Mouse (Mus musculus): ENCODE measurements around the gene Bod1l. TPM values are rescaled to one million over a fixed set of nuclear protein-coding genes. Genes with fewer than 3 reads are reported as not detected.

The Bod1l gene
- total RNA-seq, 2 experiments from 2014 or later: 21.5 to 35.3 TPM

- no peak for ATAC-seq (replicated peaks; ENCODE audit: poor library complexity, severe bottlenecking)
These were observed 39.0 kb downstream of the Bod1l start for GRCm38 (mm10) chr5:41805085-41805484.

DNA sequence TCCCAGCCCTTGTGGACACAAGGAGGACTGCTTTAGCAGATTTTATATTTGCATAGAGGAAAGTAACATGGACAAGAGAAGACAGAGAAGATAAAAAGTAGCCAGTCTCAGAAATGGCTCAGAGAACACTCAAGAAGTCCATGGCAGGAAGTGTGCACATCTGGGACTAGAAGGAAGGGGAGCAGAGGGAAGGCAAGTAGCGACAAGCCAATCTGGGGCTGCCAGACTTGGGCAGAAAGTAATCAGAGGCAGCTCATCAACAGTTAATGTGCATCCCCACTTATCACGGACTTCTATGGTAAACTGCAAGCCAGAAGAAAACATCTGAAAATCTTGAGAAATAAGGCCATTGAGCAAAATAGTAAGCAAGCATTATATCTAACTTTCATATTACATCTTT is 39.5 kb downstream of the Bod1l start:
- no peak for ATAC-seq (replicated peaks; ENCODE audit: poor library complexity, severe bottlenecking)

DNA sequence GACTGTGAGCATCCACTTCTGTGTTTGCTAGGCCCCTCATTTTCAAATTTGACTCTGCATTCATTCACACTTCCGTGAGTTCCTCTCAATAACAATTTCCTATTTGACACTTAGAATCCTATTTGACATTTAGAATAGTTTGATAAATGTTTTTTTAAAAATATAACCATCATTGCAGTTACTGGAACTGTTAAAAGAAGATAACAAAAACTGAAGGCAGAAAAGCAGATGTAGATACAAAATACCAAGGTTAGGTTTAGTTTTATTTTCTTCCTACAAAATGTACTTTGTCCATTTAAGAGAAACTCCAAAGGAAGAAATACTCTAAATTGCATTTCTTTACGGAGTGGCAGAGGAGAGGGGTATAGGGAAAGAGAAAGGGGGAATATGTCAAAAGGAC is 42.5 kb downstream of the Bod1l start:
- no peak for ATAC-seq (replicated peaks; ENCODE audit: poor library complexity, severe bottlenecking)

- ATAC-seq (replicated peaks; ENCODE audit: poor library complexity, severe bottlenecking): no peak
These were observed 49.7 kb downstream of the Bod1l start for GRCm38 (mm10) chr5:41794434-41794833.

DNA sequence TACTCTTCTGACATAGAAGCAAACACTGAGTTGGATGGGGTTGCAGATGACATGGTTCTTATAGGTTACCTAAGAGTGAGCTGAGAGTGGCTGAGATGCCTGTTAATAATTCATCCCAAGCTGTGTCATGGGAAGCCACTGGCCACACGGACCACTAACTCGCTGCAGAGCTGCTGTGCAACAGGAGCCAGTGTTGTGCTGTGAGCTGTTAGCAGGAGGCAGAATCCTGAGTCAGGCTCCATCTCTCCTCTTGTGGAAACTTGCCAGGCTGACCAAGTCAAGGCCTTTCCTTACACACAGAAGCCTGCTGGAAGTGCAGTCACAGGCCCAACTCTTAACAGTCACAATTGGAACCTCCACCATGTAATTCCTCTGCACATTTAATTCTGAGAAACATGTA is 53.6 kb downstream of the Bod1l start:
- no peak for ATAC-seq (replicated peaks; ENCODE audit: poor library complexity, severe bottlenecking)

DNA sequence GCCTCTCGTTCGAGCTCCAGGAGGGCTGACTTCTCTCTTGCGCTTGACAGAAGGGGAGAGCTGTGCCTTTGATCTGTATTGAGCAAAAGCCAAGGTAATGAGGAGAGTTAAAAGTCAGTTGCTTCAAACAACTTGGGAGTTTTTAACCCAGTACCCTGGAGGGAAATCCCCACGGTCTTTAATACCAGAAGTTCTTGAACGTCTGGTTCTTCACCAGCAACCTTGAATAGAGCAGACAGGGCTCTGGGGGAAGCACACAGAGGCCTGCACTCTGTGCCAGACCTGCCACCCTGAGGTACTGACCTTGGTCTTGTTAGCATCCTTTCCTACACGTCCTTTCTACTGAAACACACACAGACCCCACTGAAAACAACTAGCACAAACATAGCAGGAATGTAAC is 55.2 kb downstream of the Bod1l start:
- no peak for ATAC-seq (replicated peaks; ENCODE audit: poor library complexity, severe bottlenecking)

DNA sequence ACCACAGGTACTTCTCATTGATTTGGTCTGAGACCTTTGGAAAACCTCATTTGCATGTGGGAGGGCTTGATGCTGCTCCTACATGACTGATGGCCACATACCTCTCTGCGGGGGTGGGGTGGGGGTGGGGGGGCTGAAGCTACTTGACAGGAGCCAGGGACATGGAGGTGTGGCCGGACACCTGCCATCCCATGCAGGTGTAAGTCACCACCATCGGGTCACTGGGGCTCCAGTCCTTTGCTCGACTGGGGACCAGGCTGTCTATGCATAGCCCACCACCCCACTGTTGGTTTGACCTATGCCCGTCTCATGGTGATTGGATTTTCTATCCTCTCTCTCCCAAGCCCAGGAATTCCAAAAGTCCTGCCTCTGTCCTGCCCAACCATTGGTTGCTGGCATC is 62.2 kb downstream of the Bod1l start:
- no peak for ATAC-seq (replicated peaks; ENCODE audit: poor library complexity, severe bottlenecking)

DNA sequence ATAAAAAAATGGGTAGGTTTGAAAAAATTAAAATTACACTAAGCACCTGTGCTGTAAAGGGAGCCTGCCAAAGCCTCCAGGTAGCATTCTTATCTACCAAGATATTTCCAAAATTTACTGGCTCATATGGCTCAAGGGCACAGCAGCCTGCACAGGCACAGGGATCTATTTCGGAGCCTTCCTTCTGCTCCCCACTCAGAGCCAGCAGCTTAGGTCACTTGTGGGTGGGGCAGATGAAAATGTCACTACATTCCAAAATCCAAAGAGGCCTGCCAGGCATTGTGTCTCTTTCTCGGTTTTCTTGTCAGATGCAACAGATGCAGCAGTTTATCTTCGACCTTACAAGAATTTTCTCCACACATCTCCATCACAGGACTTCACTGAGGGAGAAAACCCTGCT is 64.1 kb downstream of the Bod1l start:
- ATAC-seq (replicated peaks; ENCODE audit: poor library complexity, severe bottlenecking): no peak

DNA sequence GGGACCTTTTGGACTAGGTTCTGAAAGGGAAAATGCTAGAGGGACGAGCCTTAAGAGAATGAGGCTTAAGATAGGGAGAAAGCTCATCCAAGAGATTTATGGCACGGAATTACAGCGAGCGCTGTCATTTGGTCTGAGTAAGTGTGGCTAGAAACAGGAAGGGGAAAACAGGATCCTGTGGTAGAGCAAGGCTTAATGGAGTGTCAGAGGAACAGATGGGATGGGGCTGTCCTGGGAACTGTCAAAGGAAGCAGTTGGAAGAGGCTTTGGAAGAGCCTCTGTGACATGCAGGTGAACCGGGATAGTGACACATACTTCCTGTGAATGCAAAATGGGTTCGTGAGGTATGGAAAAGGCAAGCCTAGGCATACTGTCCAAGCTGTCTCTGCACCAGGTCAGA is 68.4 kb downstream of the Bod1l start:
- no peak for ATAC-seq (replicated peaks; ENCODE audit: poor library complexity, severe bottlenecking)

DNA sequence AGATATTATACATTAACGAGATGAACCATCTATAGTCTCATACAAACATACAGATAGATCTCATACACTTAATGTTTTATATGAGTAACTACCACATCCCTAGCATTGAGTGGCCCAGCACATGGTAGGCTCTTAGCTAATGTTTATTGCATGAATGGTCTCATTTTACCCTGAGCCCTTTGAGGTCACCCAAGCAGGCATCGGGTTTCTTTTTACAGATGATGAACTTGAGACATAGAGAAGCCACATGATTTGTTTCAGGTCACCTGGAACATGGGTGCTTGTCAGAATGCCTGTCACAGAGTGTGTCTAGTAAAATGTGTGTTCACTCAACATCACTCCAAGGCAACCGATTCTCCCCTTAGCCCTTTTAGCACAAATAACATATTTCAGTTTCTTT is 68.8 kb downstream of the Bod1l start:
- no peak for ATAC-seq (replicated peaks; ENCODE audit: poor library complexity, severe bottlenecking)

DNA sequence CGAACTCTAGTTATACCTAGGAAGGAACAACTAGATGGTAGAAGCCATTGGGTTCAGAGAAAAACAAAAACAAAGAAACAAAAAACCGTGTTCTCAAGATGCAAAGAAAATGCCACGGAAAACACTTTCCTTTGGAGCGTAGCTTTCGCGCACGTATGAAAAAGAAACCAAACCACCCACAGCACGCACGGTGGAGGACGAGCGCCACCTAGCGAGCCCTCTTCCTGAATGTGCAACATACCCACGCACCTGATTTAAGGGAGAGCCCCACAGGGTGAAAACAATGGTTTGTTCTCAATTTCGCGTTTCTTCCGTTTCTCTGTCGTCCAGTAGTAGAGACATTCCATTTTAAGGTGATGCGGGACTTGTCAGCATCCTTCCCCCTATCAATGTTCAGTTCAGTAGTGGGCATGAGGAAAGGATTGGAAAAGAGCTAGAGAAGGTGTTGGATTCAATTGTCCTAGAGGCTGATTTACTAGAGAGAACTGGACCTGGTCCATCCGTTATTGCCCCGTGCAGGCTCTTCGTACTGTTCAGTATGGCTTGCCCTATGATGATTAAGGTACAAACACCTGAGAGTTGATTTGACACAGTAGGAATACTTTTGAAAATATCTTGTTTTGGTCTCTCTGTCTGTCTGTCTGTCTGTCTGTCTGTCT is 75.6 kb downstream of the Bod1l start:
- peak; percentile 85 for ATAC-seq (replicated peaks; ENCODE audit: poor library complexity, severe bottlenecking)

DNA sequence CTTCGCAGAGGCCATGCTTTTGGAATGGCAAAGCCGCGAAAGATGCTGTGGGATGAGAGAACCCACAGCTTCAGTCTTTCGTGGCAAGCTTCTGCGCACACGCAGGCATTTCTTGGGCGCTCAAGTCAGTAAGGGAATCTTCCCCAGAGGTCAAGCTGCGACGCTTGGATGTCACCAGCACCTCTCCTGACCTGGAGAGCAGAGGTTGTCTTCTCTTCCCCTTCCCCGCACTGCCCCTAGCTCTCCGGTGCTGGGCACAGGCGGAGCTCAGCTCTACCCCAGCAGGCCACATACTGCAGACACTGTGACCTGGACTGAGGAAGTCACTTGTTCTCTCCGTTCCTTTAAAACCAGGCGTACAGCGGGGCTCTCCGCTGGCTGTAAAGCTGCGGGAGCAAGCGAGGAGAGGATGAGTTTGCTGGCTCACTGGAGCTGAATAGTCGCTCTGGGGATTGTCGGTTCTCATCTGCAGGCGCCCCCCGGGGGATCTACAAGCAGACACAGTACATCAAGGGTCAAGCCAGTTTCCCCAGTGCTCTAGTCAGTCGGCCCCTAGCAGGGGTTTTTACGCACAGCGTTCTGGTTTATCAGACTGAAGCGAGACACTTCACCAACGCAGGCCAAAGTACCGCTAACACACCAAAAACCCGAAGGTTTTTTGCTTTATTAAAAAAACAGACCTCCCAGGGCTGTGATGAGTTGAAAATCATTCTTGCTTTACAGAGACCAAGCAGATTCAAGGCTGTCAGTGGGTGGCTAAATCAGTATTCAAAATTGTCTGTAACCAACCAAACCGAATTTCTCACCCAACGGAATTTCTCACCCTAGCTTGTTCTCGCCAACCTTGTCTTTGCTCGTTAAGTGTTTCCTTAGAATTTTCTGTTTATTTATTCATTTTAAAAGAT is 76.6 kb downstream of the Bod1l start:
- ATAC-seq (replicated peaks; ENCODE audit: poor library complexity, severe bottlenecking): peak; percentile 43; the same call in 1 of the 2 replicates

- ATAC-seq (replicated peaks; ENCODE audit: poor library complexity, severe bottlenecking): no peak
These were observed 77.6 kb downstream of the Bod1l start for GRCm38 (mm10) chr5:41766406-41767010.

DNA sequence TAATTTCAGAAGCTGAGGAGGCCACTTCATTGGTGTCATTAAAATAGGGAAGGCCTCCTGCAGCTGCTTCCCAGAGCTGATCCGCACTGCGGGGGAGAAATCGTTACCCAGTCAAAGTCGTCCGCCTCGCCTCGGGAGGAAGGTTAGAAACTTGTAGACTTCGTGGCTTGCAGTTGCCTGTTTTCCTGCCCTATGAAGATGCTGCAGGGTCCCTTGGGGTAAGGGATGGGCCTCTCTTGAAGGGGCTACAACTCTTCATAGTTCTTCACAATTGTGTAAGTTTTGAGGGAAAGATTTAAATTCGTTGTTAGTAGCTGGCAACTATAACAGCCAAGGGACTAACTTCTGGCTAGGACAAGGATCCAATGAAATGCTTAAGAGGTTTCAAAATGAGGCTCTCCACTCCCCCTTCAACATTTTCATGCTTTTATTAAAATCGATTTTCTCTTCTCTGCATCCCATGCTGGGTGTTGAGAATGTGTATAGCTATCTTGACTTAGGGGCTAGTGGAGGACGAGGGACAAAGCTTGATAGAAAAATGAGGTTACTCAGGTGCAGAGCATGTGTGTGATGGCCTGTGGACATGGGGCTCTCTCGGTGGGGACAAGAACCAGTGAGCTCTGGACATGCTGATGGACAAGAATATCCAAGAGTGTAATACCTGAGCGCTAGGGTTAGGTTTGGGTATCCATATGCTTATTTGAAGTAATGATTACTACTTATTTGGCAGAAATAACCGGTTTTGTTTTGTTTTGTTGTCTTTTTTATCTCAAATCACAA is 78.3 kb downstream of the Bod1l start:
- ATAC-seq (replicated peaks; ENCODE audit: poor library complexity, severe bottlenecking): no peak

- no peak for ATAC-seq (replicated peaks; ENCODE audit: poor library complexity, severe bottlenecking)
These were observed 80.1 kb downstream of the Bod1l start, which contains the start of gene Nkx3-2 for GRCm38 (mm10) chr5:41763731-41764721. TSS of gene Nkx3-2 (minus strand) at chr5:41764501.

DNA sequence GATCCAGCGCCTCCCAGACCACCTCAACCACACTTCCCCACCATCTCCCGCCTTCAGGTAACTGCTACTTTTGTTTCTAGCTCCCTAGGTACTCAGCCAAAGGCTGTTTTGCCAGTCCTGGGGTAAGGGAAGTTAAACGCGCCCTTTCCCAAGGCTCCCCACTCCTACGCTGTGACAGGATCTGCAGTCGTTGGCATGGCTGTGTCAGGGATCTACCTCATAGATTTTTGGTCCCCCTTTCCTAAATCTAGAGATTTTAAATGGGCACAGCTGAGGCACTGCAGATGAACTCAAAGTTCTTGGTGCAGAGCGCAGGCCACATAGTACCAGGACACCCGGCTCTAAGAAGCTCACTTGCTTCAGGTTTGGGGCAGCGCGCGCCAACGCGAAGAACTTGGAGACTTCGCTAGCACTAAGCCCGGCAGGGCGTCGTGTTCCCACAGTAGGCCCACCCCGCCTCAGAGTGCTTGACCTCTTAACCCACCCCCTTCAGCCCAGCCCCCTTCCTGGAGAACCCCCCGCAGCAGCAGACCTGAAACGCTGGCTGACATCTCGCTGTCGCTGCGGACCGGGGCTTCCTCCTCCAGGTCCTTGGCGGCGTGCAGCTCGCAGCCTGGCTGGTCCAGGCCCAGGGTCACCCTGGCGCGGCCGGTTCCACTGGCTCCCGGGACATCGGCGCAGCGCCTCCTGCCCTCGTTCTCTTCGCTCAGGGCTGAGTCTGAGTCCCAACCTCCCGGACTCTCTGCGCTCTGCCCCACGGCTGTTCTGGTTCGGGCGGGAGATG is 81.0 kb downstream of the Bod1l start:
- no peak for ATAC-seq (replicated peaks; ENCODE audit: poor library complexity, severe bottlenecking)

GRCm38 (mm10) chr5:41762141-41762946 is 81.8 kb downstream of the Bod1l start:
- 0 out of 2 replicates have a peak, but pooled peaks have one; percentile 10 for ATAC-seq (replicated peaks; ENCODE audit: poor library complexity, severe bottlenecking)

All from granulocyte monocyte progenitor cell, adult 5-6 weeks (primary cell).